Mouse (Mus musculus) frontal cortex, postnatal 10 days (tissue): Measurements from ENCODE around the gene Zfp449.

Source experiments
- DNase-seq, 2 experiments: peaks; one replicate each; pipeline ENCODE4 v3.0.0; 2022; ENCODE audit warnings: low spot score in 2 of 2, mixed read lengths in 1 of 2

The Zfp449 gene

GRCm38 (mm10) chrX:56346176-56346931 lies at the start of gene Zfp449:
Zfp449 (plus strand) TSS chrX:56346400.
- peak; percentile 55 to 76 for DNase-seq

DNA sequence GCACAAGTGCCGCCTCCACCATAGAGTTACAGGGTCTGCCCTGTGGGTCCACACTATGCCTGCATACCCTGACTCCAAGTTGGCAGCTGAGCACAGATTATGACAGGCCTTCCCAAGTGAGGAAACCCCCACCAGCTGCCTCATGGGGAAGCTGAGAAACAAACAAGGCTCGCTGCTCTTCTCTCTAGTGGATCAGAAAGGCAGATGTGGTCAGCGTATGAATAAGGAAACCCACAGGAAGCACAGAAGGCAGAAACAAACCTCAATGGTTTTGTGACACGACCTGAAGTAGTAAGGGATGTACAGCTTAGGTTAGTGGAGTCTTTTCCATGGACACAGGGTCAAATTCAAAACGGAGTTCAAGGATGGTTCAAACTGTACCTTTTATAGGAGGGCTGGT lies 38.6 kb upstream of the Zfp449 start:
- no peak for DNase-seq

DNA sequence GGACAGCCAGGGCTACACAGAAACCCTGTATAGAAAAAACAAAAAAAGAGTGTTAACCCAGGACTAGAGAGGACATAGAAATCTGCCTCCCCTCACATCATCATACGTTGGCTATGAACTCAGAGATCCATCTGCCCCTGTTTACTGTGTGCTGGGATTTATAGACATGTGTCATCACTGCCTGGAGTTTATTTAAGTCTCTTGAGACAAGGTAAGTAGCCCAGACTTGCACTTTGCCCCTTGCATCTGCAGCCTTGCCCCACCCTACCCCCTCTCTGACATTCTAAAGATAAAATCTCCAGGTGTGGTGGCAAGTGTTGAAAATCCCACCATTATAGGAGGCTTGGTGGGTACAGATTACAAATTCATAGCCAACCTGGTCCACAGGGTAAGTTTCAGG lies 33.4 kb upstream of the Zfp449 start:
- DNase-seq, result no peak

DNA sequence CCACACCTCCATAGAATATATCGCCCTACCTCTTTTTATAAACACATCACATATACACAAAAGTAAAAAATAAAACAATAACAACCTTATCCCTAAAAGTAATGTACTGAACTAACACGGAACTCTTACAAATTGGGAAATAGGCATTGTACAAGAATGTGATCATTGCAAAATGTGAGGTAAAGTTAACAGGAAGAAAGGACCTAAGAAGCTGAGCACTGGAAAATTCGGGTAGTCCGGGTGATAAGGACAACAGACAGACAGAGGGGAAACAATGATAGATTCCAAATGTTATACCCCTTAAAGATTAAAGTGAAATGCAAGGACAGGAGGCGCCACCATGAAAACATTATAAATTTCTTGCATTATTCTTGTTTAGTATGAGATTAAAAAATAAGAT lies 24.1 kb upstream of the Zfp449 start:
- no peak for DNase-seq

DNA sequence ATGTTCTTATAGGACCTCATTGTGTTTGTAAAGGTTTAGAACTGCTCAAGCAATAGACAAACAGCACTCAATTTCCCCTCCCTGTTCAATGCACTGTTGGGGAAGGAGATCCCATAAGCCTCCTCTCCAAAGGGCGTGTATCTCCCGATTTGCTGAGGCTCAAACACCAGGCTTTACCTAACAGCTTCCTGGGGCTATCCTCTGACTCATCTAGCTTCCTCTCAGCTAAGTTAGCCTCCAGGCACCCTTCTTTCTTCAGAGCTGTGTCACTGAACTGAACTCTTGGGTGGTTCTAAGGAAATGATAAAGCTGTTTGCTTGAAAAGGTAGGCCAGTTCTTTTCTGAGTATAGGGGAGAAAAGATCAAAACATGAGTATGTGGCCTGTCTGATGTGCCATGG lies 23.5 kb upstream of the Zfp449 start:
- DNase-seq, result no peak

DNA sequence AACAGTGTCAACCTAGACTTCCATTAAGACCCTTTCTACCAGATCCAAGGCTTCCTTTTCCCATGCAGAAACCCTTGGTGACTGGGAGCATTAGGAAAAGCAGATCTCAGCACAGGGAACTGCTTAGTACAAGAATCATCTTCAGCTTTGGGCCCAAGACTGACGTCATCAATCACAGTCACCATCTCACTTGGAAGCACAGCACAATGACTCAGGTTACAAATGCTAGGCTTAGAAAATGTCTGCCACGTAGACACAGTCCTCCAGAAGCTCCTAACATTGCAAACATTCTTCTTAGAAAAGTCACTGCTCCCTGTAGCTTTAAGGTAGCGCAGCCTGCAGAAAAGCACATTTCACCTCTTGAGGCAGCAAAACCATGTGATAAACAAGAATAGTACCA lies 14.2 kb upstream of the Zfp449 start:
- no peak for DNase-seq

- DNase-seq, result peak in 1 of 2 experiments; percentile 9
Measured at GRCm38 (mm10) chrX:56340305-56340704, 5.9 kb upstream of the Zfp449 start.

- no peak for DNase-seq
Measured at GRCm38 (mm10) chrX:56342921-56343320, 3.3 kb upstream of the Zfp449 start.

GRCm38 (mm10) chrX:56346932-56347253 lies 693 bp downstream of the Zfp449 start:
- DNase-seq, result peak in 1 of 2 experiments; percentile 13

- peak in 1 of 2 experiments; percentile 36 for DNase-seq
Measured at GRCm38 (mm10) chrX:56374431-56375128, 28.4 kb downstream of the Zfp449 start, which contains the start of gene Smim10l2a. Smim10l2a (plus strand) TSS chrX:56374586.

- no peak for DNase-seq
Measured at GRCm38 (mm10) chrX:56380852-56381251, 34.7 kb downstream of the Zfp449 start.

- no peak for DNase-seq
Measured at GRCm38 (mm10) chrX:56384142-56384541, 37.9 kb downstream of the Zfp449 start.

DNA sequence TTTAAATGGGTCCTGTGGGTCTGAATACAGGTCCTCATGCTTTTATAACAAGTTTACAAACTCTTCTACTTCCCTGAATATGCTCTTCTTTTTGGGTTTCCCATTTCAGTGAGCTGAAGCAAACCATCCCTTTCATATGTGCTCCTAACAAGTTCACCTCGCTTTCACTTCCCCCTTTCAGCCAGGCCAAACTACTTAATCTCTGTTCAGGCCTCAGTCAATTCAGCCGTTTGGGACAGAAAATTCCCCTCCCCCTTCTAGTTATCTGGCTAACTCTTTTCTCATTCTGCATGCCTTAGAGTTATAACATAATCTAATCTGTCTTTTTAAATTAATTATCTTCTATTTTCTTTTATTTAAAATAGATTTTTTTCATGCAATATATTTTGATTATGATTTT lies 58.4 kb downstream of the Zfp449 start:
- DNase-seq, result no peak

DNA sequence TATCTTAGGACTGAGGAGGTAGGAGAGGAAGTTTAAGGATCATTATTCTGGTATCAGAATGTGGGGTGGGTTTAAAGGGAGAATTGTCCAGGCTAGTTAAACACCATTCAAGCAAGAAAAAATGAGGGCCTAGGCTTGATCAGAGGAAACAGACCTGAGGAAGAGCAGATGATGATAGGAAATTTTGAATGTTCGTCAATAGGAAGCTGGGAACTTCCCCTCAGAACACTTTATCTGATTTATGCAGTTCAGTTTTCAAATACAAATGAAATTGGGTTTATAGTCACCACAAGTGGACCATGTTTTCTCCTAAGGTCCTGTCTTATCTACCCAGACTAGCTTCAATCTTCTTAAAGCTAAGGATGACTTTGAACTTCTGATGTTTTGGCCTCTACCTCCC lies 59.3 kb downstream of the Zfp449 start:
- no peak for DNase-seq

DNA sequence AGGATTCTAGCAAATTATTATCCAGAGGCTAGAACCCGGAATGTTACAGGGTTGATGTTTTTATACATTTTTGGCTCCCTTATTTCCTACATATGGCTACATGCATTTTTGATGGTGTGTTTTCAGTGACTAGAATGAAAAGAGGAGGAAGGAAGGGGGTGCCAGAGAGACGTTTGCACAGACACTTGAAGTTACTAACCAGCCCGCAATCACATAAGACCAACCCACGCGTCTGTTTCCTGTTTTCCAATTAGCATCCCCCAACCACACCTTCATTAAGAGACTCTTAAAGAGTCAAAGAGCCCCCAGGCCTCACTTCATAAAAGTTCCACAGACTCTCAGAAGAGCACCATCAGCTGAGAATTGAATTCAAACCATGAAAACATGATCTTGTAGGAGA lies 59.9 kb downstream of the Zfp449 start:
- no peak for DNase-seq
